Mouse (Mus musculus) heart, embryonic 16.5 days (tissue): Measurements from ENCODE around the gene Lamtor5. TPM values are rescaled to one million over a fixed set of nuclear protein-coding genes. Genes with fewer than 3 reads are reported as not detected.

Experiments used
- ATAC-seq: fragments of 200-750 bp; cut with Nextera tagmentation; replicated peaks from 2 replicates; pipeline ENCODE4 v1.8.0; 2017; ENCODE audit warnings: moderate number of reproducible peaks; ENCODE audit not compliant: insufficient read depth, low FRiP score; ENCODE audit errors: extremely low read depth
- H3K27ac ChIP-seq: fragments of 300-500 bp; sonication (generic); 2 replicates; pipeline ENCODE4 v1.5.1; 2014; ENCODE audit warnings: mild to moderate bottlenecking, low read length, control low read depth, moderate library complexity
- H3K27me3 ChIP-seq: fragments of 300-500 bp; sonication (generic); 2 replicates; pipeline ENCODE4 v1.6.1; 2014; ENCODE audit warnings: low read length, mixed read lengths; ENCODE audit not compliant: control insufficient read depth, insufficient read depth
- H3K36me3 ChIP-seq: fragments of 300-500 bp; sonication (generic); 2 replicates; pipeline ENCODE4 v1.6.1; 2014; ENCODE audit not compliant: control insufficient read depth, insufficient read depth
- H3K4me1 ChIP-seq: fragments of 300-500 bp; sonication (generic); 2 replicates; pipeline ENCODE4 v1.6.1; 2014; ENCODE audit warnings: low read length, mixed read lengths; ENCODE audit not compliant: control insufficient read depth, insufficient read depth
- H3K4me2 ChIP-seq: fragments of 300-500 bp; sonication (generic); 2 replicates; pipeline ENCODE4 v1.6.1; 2014; ENCODE audit warnings: low read depth, mild to moderate bottlenecking, control low read depth, low read length
- H3K4me3 ChIP-seq: fragments of 300-500 bp; sonication (generic); 2 replicates; pipeline ENCODE4 v1.5.1; 2014; ENCODE audit warnings: mild to moderate bottlenecking, control low read depth, low read length
- H3K9ac ChIP-seq: fragments of 300-500 bp; sonication (generic); 2 replicates; pipeline ENCODE4 v1.6.1; 2014; ENCODE audit warnings: low read length, control low read depth
- H3K9me3 ChIP-seq: fragments of 300-500 bp; sonication (generic); replicated peaks from 2 replicates; pipeline ENCODE4 v1.6.1; 2016; ENCODE audit warnings: low read length; ENCODE audit not compliant: control insufficient read depth
- WGBS: fragments of 180-500 bp; shearing (Covaris S2); extraction: QIAGEN DNeasy Blood & Tissue Kit; methylation state at CpG from one replicate; pipeline ENCODE4 v1.1.7; 2014; 5-methylcytosine and 5-hydroxymethylcytosine counted together
- polyA plus RNA-seq: library from polyadenylated mRNA; unstranded; fragments of >200 nt; fragmentation: Nextera tagmentation; extraction: Ambion mirVana; gene quantifications from 2 replicates; pipeline ENCODE4 v1.2.1, GENCODE M21; 2015

Lamtor5 gene
- polyA plus RNA-seq, 1 experiment from 2014 or later: 172 TPM

DNA sequence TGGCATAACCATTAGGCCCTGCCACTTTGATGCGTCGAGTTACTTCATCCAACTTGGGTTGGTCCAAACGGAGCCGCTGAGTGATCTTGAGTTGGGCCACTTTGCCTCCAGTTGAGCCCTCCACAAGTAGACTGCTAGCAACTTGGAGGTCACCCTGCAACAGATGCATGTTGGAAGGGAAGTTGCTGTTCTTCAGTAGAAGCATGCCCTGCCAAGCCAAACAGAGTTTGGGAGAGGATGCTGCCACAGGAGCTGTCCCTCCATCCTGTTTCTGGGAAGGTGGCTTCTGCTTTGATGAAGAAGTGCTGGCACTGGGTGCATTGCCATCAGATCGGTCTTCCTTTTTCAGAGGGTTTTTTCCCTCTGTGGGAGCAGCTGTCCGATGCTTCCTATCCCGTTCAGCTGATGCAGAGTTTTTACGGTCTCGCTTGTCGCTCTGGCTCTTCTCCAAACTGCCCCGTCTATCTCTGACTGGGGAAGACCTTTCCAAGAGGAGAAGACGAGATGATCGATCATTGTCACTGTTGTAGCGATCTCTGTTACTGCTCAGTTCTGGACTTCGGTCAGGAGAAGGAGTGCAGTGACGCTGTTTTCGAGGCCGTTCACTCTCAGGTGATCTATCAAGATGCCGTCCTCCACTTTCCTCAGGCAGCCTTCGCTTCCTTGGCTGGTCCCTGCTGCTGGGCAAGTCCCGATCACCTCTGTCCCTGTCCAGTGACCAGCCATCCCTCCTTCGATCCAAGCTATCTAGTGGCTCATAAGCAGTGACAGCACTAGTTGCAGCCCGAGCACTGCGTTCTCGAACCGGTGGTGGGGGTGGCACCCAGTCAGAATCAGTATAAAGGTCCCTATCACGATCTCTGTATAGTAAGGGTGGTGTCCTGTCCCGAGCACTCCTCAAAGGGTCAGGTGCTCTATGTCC is 52.1 kb downstream of the Lamtor5 start:
- no peaks in the 10 kb centered on the region for H3K9me3 ChIP-seq
- peak overlapping the region; percentile 99 for H3K4me3 ChIP-seq
- WGBS: 42% methylated on average over 28 of the region's 28 CpGs
- H3K9ac ChIP-seq: peak overlapping the region; percentile 95
- H3K4me2 ChIP-seq: peak overlapping the region; percentile 95
- H3K36me3 ChIP-seq: peaks cover 20% of the 10 kb centered on the region
- no peak for ATAC-seq
- H3K27me3 ChIP-seq: no peaks in the 10 kb centered on the region
- H3K4me1 ChIP-seq: peaks cover 30% of the 10 kb centered on the region
- H3K27ac ChIP-seq: no peak overlapping the region

DNA sequence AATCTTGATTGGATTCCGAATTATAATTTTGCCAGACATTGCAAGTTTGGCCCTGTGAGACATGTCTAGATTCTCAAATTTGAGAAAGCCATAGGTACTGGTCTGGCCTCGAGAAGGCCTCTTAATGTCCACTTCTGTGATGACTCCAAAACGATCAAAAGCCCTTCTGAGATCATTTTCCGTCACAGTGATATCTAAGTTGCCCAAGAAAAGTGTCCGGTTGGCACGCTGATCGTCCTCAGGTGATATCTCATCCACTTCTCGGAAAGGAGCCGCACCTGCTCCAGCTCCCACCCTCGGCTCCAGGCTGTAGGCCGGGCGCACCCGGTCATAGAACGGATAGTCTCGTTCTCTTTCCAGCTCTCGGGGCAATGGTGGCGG is 53.1 kb downstream of the Lamtor5 start:
- H3K4me2 ChIP-seq: peak overlapping the region; percentile 95
- peaks cover 18% of the 10 kb centered on the region; the same call in 1 of the 2 replicates for H3K36me3 ChIP-seq
- H3K4me1 ChIP-seq: peaks cover 30% of the 10 kb centered on the region
- H3K9me3 ChIP-seq: no peaks in the 10 kb centered on the region
- peak overlapping the region; percentile 95 for H3K9ac ChIP-seq
- H3K27me3 ChIP-seq: no peaks in the 10 kb centered on the region
- H3K27ac ChIP-seq: peak overlapping the region; percentile 98
- 13% methylated on average over 17 of the region's 17 CpGs for WGBS
- ATAC-seq: no peak
- H3K4me3 ChIP-seq: peak overlapping the region; percentile 99

DNA sequence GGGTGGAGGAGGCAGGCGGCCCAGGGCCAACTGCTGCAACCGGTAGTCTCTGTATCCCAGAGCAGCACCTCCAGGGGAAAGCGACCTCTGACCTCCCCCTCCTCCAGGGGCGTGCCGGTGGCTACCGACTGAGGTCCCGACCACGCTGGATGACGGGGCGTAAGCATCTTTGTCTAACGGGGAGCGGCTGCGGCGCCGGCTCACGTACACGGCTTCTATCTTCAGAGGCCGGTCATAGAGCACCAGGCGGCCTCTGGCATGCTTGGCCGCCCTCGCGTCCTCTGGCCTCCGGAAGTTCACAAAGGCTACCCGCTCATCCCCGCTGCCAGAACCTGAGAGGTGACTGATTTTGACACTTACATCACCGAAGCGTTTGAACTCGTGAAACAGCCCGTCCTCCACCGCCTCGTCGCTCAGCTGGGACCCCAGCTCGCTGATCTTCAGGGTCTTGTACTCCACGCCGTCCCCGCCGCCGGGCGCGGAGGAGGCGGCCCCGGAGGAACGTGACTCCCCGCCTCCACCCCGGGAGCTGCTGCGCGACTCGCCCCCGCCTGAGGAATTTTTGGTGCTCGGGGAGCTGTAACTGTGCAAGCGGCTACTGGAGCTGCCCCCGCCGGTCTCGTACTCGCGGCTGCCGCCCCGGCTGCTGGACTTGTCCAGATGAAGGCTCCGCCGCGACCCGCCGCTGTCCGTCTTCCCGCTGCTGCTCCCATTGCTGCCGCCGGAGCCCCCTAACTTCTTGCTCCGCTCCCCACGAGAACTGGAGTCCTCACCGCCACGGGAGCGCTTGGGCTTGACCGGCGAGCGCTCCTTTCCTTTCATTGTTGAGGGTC is 53.7 kb downstream of the Lamtor5 start:
- Histone ChIP-seq H3K36me3 (peaks cover 18% of the 10 kb centered on the region; the same call in 1 of the 2 replicates), H3K4me3 (peak overlapping the region; percentile 99), H3K9ac (peak overlapping the region; percentile 95), H3K27me3 (no peaks in the 10 kb centered on the region), H3K4me1 (peaks cover 30% of the 10 kb centered on the region), H3K9me3 (no peaks in the 10 kb centered on the region), H3K27ac (peak overlapping the region; percentile 98), H3K4me2 (peak overlapping the region; percentile 95)
- ATAC-seq: peak; percentile 16; the same call in 1 of the 2 replicates
- WGBS: under 1% methylated on average over 75 of the region's 75 CpGs

DNA sequence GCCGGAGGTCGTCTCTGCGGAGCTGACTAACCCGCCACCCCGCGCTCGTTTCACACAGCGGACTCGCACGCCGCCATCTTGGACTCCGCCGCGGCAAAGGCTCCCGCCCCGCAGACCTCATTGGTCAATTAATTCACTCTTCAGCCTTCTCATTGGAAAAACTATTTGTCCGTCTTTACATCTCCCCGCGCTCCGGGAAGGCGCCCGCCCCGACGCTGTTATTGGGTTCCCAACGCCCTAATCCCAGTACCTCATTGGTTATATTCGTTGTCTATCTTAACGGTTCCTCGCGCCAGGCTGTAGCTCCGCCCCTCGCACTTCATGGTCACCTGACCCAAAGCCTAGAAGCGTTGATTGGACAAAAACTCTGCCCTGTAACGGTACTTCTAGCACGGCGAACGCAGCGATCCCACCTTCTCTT is 54.3 kb downstream of the Lamtor5 start:
- H3K36me3 ChIP-seq: peaks cover 15% of the 10 kb centered on the region; the same call in 1 of the 2 replicates
- peak overlapping the region; percentile 99 for H3K4me3 ChIP-seq
- peak overlapping the region; percentile 95 for H3K9ac ChIP-seq
- H3K9me3 ChIP-seq: no peaks in the 10 kb centered on the region
- H3K4me1 ChIP-seq: peaks cover 28% of the 10 kb centered on the region
- WGBS: under 1% methylated on average over 37 of the region's 37 CpGs
- H3K27ac ChIP-seq: peak overlapping the region; percentile 99
- H3K4me2 ChIP-seq: peak overlapping the region; percentile 95; the same call in 1 of the 2 replicates
- ATAC-seq: peak; percentile 95
- H3K27me3 ChIP-seq: no peaks in the 10 kb centered on the region

Other genes starting within 250 kb of the Lamtor5 start
- gene Kcna3, start 242.7 kb upstream of the Lamtor5 start, polyA plus RNA-seq: 1.7 and 3.0 TPM in 2 replicates
- gene Kcna2, start 177.7 kb upstream of the Lamtor5 start, polyA plus RNA-seq: 0.05 and 0.07 TPM in 2 replicates
- gene Kcna10, start 95.8 kb upstream of the Lamtor5 start, polyA plus RNA-seq: not detected in 2 replicates
- 2.2 and 2.7 TPM in 2 replicates for gene Cym, start 57.1 kb upstream of the Lamtor5 start, polyA plus RNA-seq
- gene A630076J17Rik, start 48.2 kb upstream of the Lamtor5 start, polyA plus RNA-seq: 0.24 and 0.26 TPM in 2 replicates
- not detected in 2 replicates for gene Prok1, start 39.2 kb upstream of the Lamtor5 start, polyA plus RNA-seq
- gene Slc16a4, start 12.4 kb downstream of the Lamtor5 start, polyA plus RNA-seq: 1.0 and 1.2 TPM in 2 replicates
- gene Rbm15, start 54.8 kb downstream of the Lamtor5 start, polyA plus RNA-seq: 10.5 and 10.8 TPM in 2 replicates
- gene Kcnc4, start 180.7 kb downstream of the Lamtor5 start, polyA plus RNA-seq: 0.08 TPM in 1 of 2 replicates, not detected in the other
- gene Slc6a17, start 239.2 kb downstream of the Lamtor5 start, polyA plus RNA-seq: 4.6 and 5.7 TPM in 2 replicates